Mouse (Mus musculus) liver, embryonic 12.5 days (tissue): ENCODE measurements around the gene Csnk1g2. TPM values are rescaled to one million over a fixed set of nuclear protein-coding genes. Genes with fewer than 3 reads are reported as not detected.
"Not testable (repeated sequence)": the region's sequence is repeated elsewhere in the genome, so short reads cannot be mapped to it uniquely, and the experiment has no call there.

Experiments used
- ATAC-seq: fragments of 200-750 bp; cut with Nextera tagmentation; 2 replicates; pipeline ENCODE4 v1.8.0; 2017; ENCODE audit warnings: moderate number of reproducible peaks, mild to moderate bottlenecking, moderate library complexity
- H3K27ac ChIP-seq: fragments of 300-500 bp; sonication (generic); 2 replicates; pipeline ENCODE4 v1.5.1; 2016; ENCODE audit warnings: mild to moderate bottlenecking
- H3K27me3 ChIP-seq: fragments of 300-500 bp; sonication (generic); replicated peaks from 2 replicates; pipeline ENCODE4 v1.6.1; 2016; ENCODE audit warnings: mild to moderate bottlenecking, moderate library complexity
- H3K36me3 ChIP-seq: fragments of 300-500 bp; sonication (generic); 2 replicates; pipeline ENCODE4 v1.6.1; 2016; ENCODE audit warnings: mild to moderate bottlenecking, moderate library complexity
- H3K4me1 ChIP-seq: fragments of 300-500 bp; sonication (generic); 2 replicates; pipeline ENCODE4 v1.6.1; 2016
- H3K4me2 ChIP-seq: fragments of 300-500 bp; sonication (generic); 2 replicates; pipeline ENCODE4 v1.6.1; 2016; ENCODE audit warnings: mild to moderate bottlenecking, moderate library complexity
- H3K4me3 ChIP-seq: fragments of 300-500 bp; sonication (generic); 2 replicates; pipeline ENCODE4 v1.5.1; 2016; ENCODE audit warnings: mild to moderate bottlenecking, moderate library complexity
- H3K9ac ChIP-seq: fragments of 300-500 bp; sonication (generic); 2 replicates; pipeline ENCODE4 v1.6.1; 2016; ENCODE audit warnings: mild to moderate bottlenecking, moderate library complexity
- H3K9me3 ChIP-seq: fragments of 300-500 bp; sonication (generic); replicated peaks from 2 replicates; pipeline ENCODE4 v1.6.1; 2016; ENCODE audit warnings: mild to moderate bottlenecking, moderate library complexity
- WGBS: fragments of 180-500 bp; shearing (Covaris S2); methylation state at CpG from one replicate; pipeline ENCODE4 v1.1.7; 2016; ENCODE audit not compliant: insufficient replicate concordance; 5-methylcytosine and 5-hydroxymethylcytosine counted together
- polyA plus RNA-seq: library from polyadenylated mRNA; unstranded; fragments of >200 nt; fragmentation: Nextera tagmentation; extraction: Ambion mirVana; gene quantifications from 2 replicates; pipeline ENCODE4 v1.2.1, GENCODE M21; 2016

Gene Csnk1g2
- polyA plus RNA-seq, 1 experiment from 2014 or later: 106 TPM

DNA sequence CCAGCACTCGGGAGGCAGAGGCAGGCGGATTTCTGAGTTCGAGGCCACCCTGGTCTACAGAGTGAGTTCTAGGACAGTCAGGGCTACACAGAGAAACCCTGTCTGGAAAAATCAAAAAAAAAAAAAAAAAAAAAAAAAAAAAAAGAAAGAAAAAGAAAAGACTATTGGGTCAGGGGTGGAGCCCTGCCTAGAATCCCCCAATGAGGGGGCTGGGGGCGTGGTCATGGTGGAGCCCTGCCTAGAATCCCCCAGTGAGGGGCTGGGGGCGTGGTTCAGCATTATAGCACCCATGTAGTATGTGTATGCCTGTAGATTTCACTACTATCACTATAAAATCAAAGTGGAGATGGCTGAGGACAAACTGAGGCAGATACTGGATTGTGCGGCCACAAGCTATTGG, 27.3 kb downstream of the Csnk1g2 start:
- H3K4me3 ChIP-seq, H3K27me3 ChIP-seq, H3K4me2 ChIP-seq, ATAC-seq, H3K27ac ChIP-seq, H3K9ac ChIP-seq, H3K9me3 ChIP-seq: not testable (repeated sequence)
- H3K36me3 ChIP-seq: peaks cover 27% of the 10 kb centered on the region
- WGBS: 72% methylated on average over 6 of the region's 6 CpGs
- H3K4me1 ChIP-seq: peaks cover 20% of the 10 kb centered on the region

DNA sequence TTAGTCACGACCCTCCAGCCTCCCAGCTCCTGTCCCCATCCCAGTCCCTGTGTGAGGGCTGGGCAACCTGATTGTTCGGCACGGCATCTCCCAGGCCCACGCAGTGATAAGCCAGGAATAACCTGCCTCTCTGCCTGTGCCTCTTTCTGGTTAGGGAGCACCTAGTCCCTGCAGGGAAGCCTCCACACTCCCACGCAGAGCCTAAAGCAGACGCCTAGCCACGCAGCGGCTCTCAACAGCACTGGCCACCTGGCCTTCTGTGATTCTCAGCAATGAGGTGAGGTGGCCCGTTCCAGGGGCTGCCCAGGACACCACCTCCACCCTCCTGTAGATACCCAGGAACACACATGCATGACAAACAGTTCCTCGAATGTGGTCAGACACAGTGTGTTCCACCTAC, 27.8 kb downstream of the Csnk1g2 start:
- H3K4me1 ChIP-seq: peaks cover 24% of the 10 kb centered on the region
- H3K9ac ChIP-seq: no peak overlapping the region
- ATAC-seq: no peak
- H3K27me3 ChIP-seq: no peaks in the 10 kb centered on the region
- no peak overlapping the region for H3K27ac ChIP-seq
- WGBS: 84% methylated on average over 10 of the region's 10 CpGs
- H3K4me3 ChIP-seq: no peak overlapping the region
- peaks cover 22% of the 10 kb centered on the region for H3K36me3 ChIP-seq
- no peak overlapping the region for H3K4me2 ChIP-seq
- H3K9me3 ChIP-seq: no peaks in the 10 kb centered on the region

DNA sequence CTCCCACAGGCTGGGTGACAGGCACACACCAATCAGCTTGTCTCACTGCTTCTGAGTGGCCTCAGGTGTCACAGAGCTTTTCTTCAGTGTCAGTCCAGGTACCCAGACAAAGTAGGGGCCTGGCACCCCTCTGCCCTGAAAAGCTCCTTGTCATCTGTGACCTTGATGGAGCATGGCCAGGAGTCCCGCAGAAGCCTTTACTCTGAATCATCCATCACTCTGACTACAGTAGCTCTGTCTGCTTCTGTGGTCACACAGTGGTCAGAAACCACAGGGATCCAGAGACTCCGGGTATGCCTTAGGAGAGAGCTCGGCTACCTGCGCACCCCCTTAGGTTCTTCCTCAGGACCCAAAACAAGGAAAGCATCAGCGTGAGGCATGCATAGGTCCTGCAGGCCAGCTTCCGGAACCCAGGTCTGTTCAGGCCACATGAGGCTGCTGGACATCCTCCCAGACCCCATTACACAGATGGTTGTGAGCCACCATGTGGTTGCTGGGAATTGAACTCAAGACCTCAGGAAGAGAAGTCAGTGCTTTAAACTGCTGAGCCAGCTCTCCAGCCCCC, 30.6 kb downstream of the Csnk1g2 start:
- Histone ChIP-seq H3K4me2 (no peak overlapping the region), H3K27ac (peak overlapping the region; percentile 37; the same call in 1 of the 2 replicates), H3K4me1 (peaks cover 48% of the 10 kb centered on the region), H3K27me3 (no peaks in the 10 kb centered on the region), H3K4me3 (no peak overlapping the region), H3K36me3 (no peaks in the 10 kb centered on the region), H3K9ac (no peak overlapping the region), H3K9me3 (no peaks in the 10 kb centered on the region)
- WGBS: 73% methylated on average over 6 of the region's 6 CpGs
- no peak for ATAC-seq

DNA sequence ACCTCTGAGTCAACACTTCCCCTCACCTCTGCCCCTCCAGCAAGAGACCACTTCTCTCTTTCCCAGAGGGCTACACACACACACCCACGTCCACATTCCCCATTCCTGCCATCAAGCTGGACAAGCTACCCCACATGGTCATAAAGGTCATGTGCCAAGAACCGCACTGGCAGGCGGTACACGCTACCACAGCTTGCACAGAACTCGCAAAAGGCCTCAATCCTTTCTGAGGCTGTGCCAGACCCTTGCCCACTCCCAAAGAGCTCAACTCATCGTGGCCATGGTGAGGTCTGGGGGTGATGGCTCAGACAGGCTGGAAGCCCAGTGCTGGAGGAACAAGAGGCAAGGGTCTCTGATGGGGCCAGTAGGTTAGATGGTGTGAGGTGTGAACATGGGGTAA, 32.2 kb downstream of the Csnk1g2 start:
- WGBS: 86% methylated on average over 6 of the region's 6 CpGs
- peaks cover 64% of the 10 kb centered on the region for H3K4me1 ChIP-seq
- peak overlapping the region; percentile 98 for H3K4me2 ChIP-seq
- no peaks in the 10 kb centered on the region for H3K36me3 ChIP-seq
- no peak overlapping the region for H3K27ac ChIP-seq
- no peaks in the 10 kb centered on the region for H3K27me3 ChIP-seq
- H3K4me3 ChIP-seq: no peak overlapping the region; the same call in 1 of the 2 replicates
- H3K9ac ChIP-seq: peak overlapping the region; percentile 96; the same call in 1 of the 2 replicates
- no peaks in the 10 kb centered on the region for H3K9me3 ChIP-seq
- ATAC-seq: no peak

DNA sequence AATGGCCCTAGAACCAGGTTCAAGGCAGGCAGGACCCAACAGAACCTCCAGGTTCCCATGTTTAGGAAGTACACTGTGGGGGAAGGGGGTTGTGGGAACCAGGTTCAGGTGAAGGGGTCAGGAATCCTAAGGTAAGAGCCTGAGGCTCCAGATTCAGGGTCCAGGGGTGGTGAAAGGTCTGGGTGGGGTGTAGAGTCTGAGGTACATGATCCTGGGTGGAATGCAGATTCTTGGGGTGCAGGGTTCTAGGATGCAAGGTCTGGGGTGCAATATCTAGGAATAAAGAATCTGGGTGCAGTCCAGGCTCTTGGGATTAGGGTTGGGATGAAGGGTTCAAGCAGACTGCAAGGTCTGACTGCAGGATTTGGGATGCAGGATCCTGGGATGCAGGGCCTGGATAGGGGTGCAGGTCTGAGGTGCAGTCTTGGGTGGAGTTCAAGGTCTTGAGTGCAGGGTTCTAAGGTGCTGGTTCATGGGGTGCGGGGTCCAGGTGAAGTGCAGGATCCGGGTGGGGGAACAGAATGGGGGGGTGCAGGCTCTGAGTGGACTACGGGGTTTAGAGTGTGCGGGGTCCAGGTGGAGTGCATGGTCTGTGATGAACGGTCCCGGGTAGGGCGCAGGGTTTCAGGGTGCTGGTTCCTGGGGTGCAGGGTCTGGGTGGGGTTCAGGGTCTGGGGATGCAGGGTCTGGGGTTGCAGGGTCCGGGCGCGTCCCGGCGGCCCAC, 32.9 kb downstream of the Csnk1g2 start:
- peak; percentile 28 for ATAC-seq
- WGBS: 4% methylated on average over 12 of the region's 12 CpGs
- H3K27ac ChIP-seq: peak overlapping the region; percentile 88
- no peaks in the 10 kb centered on the region for H3K9me3 ChIP-seq
- H3K4me3 ChIP-seq: peak overlapping the region; percentile 84
- H3K9ac ChIP-seq: peak overlapping the region; percentile 96
- H3K4me2 ChIP-seq: peak overlapping the region; percentile 98
- H3K36me3 ChIP-seq: no peaks in the 10 kb centered on the region
- H3K4me1 ChIP-seq: peaks cover 64% of the 10 kb centered on the region
- H3K27me3 ChIP-seq: no peaks in the 10 kb centered on the region

DNA sequence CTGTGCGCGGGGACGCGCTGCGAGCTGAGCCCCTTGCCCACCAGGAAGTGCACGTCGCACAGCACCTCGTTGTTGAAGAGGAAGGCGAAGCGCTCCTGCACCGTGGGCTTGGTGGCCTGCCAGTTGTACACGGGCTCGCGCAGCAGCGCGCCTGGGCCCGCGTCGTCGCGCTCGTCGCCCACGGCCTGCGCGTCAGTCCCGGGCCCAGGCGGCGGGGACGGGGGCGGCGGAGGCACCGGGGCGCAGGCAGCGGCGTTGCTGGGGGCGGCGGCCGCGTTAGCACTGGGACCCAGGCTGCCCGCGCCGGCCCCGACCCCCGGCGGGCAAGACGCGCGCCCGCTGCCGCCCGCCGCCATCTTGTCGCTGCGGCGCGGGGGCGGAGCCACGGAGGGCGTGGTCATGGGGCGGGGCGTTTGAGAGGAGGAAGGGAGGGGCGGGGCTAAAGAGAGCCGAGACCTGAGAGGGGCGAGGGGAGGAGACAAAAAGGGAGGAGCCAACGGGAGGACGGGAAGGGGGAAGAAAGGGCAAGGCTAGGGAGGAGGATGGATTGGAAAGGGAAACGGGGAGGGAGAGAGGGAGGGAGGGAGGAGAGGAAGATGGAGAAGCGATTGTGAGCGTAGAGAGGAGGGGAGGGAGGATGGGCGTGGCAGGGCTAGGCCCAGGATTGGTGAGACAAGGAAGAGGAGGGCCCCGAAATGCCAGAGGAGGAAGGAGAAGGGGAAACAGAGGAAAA, 33.7 kb downstream of the Csnk1g2 start:
- Histone ChIP-seq H3K4me1 (peaks cover 69% of the 10 kb centered on the region), H3K27ac (peak overlapping the region; percentile 88), H3K36me3 (no peaks in the 10 kb centered on the region), H3K4me2 (peak overlapping the region; percentile 98), H3K4me3 (peak overlapping the region; percentile 84), H3K9me3 (no peaks in the 10 kb centered on the region), H3K27me3 (no peaks in the 10 kb centered on the region), H3K9ac (peak overlapping the region; percentile 96)
- ATAC-seq: peak; percentile 71
- WGBS: 1% methylated on average over 72 of the region's 72 CpGs

DNA sequence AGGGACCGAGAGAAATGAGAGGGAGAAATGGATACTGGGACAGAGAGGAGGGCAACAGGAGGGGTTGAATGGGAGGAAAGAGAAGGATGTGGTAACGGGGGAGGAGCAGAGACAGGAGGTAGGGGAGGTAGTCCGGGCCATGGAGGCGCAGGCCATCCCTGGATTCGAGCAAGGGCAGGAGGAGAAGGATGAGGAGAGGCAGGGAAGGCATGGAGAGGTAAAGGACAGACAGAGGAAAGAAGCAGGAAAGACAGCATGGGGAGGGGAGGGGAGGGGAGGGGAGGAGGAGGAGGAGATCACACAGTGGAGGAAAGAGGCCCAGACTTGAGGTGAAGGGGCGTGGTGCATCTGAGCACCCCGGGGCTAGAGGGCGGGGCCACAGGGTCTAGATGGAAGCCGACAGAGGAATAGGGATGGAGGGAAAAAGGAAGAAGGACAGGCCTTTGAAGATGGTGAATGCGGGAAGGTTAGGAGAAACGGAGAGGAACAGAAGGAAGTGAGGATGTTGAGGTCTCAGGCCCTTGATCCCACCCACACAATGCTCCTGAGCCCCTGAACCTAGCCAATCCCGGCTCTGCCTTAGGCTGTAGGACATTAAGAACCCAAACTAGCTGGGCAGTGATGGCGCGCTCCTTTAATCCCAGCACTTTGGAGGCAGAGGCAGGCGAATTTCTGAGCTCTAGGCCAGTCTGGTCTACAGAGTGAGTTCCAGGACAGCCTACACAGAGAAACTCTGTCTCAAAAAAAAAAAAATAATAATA, 34.4 kb downstream of the Csnk1g2 start, which contains the start of gene Btbd2:
Gene Btbd2, minus strand, starts transcription at position 209 of the 761 bp plus-strand sequence.
- ATAC-seq: peak; percentile 61
- Histone ChIP-seq H3K4me1 (peaks cover 70% of the 10 kb centered on the region), H3K36me3 (no peaks in the 10 kb centered on the region), H3K9me3 (no peaks in the 10 kb centered on the region), H3K9ac (peak within 1 kb of the TSS; percentile 96), H3K27me3 (no peaks in the 10 kb centered on the region), H3K4me2 (peak within 1 kb of the TSS; percentile 98), H3K27ac (peak within 1 kb of the TSS; percentile 88), H3K4me3 (peak within 1 kb of the TSS; percentile 84)
- 36% methylated on average over 15 of the region's 15 CpGs for WGBS

DNA sequence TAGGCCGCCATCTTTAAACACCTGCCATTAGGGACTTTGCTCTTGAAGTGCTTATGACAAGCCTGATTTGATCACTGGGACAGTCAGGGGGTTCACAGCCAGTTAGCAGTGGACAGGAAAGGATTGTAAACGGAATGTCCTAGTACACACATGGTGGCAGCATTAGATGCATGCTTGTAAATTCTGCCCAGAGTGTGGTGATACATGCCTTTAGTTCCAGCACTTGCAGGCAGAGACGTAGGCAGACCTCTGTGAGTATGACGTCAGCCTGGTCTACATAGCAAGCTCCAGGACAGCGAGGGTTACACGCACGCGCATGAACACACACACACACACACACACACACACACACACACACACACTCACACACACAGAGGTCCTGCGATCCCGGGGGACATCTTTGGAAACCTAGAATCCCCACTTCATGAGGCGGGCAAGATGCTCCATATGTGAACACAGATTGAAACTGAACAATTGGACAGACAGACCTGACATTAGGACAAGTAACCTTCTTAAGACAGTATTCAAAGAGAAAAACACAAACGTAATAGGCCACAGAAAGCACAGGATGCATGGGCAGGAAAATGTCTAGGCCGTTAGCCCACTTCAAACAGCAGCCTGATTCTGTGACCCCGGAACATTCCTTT, 35.7 kb downstream of the Csnk1g2 start:
- Histone ChIP-seq H3K27ac (peak overlapping the region; percentile 88), H3K9me3 (no peaks in the 10 kb centered on the region), H3K27me3 (no peaks in the 10 kb centered on the region), H3K4me2 (peak overlapping the region; percentile 47; the same call in 1 of the 2 replicates), H3K4me3 (no peak overlapping the region), H3K9ac (no peak overlapping the region), H3K36me3 (no peaks in the 10 kb centered on the region), H3K4me1 (peaks cover 76% of the 10 kb centered on the region)
- 79% methylated on average over 14 of the region's 14 CpGs for WGBS
- ATAC-seq: no peak

DNA sequence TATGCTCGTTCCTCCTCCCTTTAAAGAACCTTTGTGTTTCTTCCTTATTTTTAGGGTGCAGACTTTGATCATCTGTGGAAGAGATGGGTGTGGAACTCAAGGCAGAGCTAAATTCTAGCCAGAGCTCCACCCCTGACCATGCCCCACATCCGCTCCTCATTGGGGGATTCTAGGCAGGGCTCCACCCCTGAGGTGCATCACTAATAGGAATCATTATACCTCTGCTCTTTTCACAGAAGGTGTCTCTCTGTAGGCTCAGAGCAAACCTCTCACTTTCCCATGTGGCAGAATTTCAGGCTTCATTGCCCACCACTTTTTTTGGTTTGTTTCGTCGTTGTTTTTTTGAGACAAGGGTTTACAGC, 36.2 kb downstream of the Csnk1g2 start:
- 60% methylated on average over 4 of the region's 4 CpGs for WGBS
- Histone ChIP-seq H3K27ac (peak overlapping the region; percentile 88), H3K9me3 (no peaks in the 10 kb centered on the region), H3K4me2 (peak overlapping the region; percentile 47), H3K27me3 (no peaks in the 10 kb centered on the region), H3K36me3 (no peaks in the 10 kb centered on the region), H3K4me3 (peak overlapping the region; percentile 44; the same call in 1 of the 2 replicates), H3K9ac (peak overlapping the region; percentile 25; the same call in 1 of the 2 replicates), H3K4me1 (peaks cover 76% of the 10 kb centered on the region)
- peak; percentile 43; the same call in 1 of the 2 replicates for ATAC-seq

DNA sequence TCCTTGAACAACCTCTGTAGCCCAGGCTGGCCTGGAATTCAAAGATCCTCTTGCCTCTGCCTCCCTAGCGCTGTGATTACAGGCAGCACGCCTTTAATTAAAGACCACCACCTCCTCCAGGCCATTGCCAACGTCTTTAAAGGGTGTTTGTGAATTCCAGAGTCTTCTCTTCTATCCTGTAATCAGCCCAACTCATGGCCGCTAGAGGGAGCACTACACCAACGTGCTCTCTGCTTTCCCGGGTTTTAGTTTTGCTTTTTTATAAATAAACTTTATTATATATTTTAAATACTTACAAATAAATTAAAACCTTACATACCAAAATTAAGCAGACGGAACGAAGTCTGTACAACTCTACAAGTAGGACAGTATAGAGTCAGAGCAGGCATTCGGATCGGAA, 36.6 kb downstream of the Csnk1g2 start:
- Histone ChIP-seq H3K9me3 (no peaks in the 10 kb centered on the region), H3K4me3 (peak overlapping the region; percentile 44), H3K27ac (peak overlapping the region; percentile 88), H3K27me3 (no peaks in the 10 kb centered on the region), H3K4me2 (peak overlapping the region; percentile 47), H3K9ac (peak overlapping the region; percentile 61), H3K4me1 (peaks cover 78% of the 10 kb centered on the region), H3K36me3 (no peaks in the 10 kb centered on the region)
- 13% methylated on average over 10 of the region's 10 CpGs for WGBS
- no peak for ATAC-seq

DNA sequence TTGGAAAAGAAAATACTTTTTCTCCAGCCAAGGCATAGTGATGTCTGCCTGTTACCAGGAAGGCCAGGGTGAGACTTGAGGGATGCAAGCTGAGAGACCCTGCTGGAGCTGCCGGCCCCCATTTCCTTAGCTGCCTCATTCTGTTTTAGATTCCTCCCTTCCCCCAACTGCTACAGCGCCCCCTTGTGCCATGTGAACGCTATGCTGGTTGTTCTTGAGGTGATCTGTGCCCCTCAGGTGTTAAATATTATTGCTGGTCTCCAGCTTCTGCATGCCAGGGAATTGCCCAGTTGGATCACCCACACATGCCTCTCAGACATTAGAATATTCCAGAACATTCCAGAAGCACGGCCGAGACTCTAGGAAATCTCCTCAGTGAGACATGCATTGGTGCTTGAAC, 38.5 kb downstream of the Csnk1g2 start:
- WGBS: 38% methylated on average over 5 of the region's 5 CpGs
- Histone ChIP-seq H3K27me3 (no peaks in the 10 kb centered on the region), H3K36me3 (peaks cover 10% of the 10 kb centered on the region), H3K4me3 (no peak overlapping the region), H3K9ac (no peak overlapping the region), H3K9me3 (no peaks in the 10 kb centered on the region), H3K4me2 (no peak overlapping the region), H3K4me1 (peaks cover 79% of the 10 kb centered on the region), H3K27ac (0 out of 2 replicates have a peak overlapping the region, but pooled peaks have one; percentile 56)
- ATAC-seq: no peak
